12 mouse cellular contexts compared by ENCODE assay signal in genomic region chr10:108443931-108444876, GRCm38 (mm10).
DNase-seq lines count a peak whose midpoint lies in the region; ATAC-seq lines count a peak whose summit lies in the region.
"Had no signal": no experiment of that assay in that cellular context is flagged by ENCODE, and none has a peak within 500 bp of the region (broad histone marks: within the 10 kb centered on the region; RNA-seq: fewer than 3 reads in every experiment).

No protein-coding gene starts in this region.

- peak; percentile 40; the same call in 1 of the 2 replicates for ATAC-seq in heart, embryonic 11.5 days (replicated peaks; ENCODE audit: insufficient number of reproducible peaks, low FRiP score, low TSS enrichment)
- peak; percentile 80 for ATAC-seq in hindbrain, embryonic 12.5 days (ENCODE audit: low FRiP score)
- no peak for ATAC-seq in megakaryocyte progenitor cell, adult 5-6 weeks (replicated peaks; ENCODE audit: poor library complexity)
- ATAC-seq: CD4-positive, CD25-positive, alpha-beta regulatory T cell, adult 4 months had no signal

- H3K4me2 ChIP-seq in heart, embryonic 11.5 days: peak overlapping the region; percentile 29
- peak overlapping the region; percentile 22; the same call in 1 of the 2 replicates for H3K4me2 ChIP-seq in hindbrain, embryonic 12.5 days (replicated peaks)

- H3K27me3 ChIP-seq in heart, embryonic 11.5 days (ENCODE audit: control insufficient read depth, insufficient read depth, low read length): no peaks in the 10 kb centered on the region
- H3K27me3 ChIP-seq in hindbrain, embryonic 12.5 days: peaks cover 6% of the 10 kb centered on the region; the same call in 1 of the 2 replicates

- no peak overlapping the region for H3K9ac ChIP-seq in heart, embryonic 11.5 days (ENCODE audit: low read depth, low read length)
- H3K9ac ChIP-seq in hindbrain, embryonic 12.5 days: no peak overlapping the region

- H3K36me3 ChIP-seq in heart, embryonic 11.5 days (ENCODE audit: control insufficient read depth, insufficient read depth, low read length): no peaks in the 10 kb centered on the region
- H3K36me3 ChIP-seq in hindbrain, embryonic 12.5 days: no peaks in the 10 kb centered on the region

- 54% methylated on average over 19 of the region's 19 CpGs for WGBS in heart, embryonic 11.5 days (ENCODE audit: insufficient replicate concordance)
- 41% methylated on average over 19 of the region's 19 CpGs for WGBS in hindbrain, embryonic 12.5 days

- peaks cover 26% of the 10 kb centered on the region for H3K4me1 ChIP-seq in heart, embryonic 11.5 days (ENCODE audit: control insufficient read depth, insufficient read depth, low read length)
- peaks cover 16% of the 10 kb centered on the region for H3K4me1 ChIP-seq in hindbrain, embryonic 12.5 days

- peak overlapping the region; percentile 78 for H3K27ac ChIP-seq in heart, embryonic 11.5 days (ENCODE audit: low read depth, low read length)
- no peak overlapping the region for H3K27ac ChIP-seq in hindbrain, embryonic 12.5 days

- H3K9me3 ChIP-seq in heart, embryonic 11.5 days (replicated peaks; ENCODE audit: control insufficient read depth, low read length): no peaks in the 10 kb centered on the region
- H3K9me3 ChIP-seq in hindbrain, embryonic 12.5 days (replicated peaks): no peaks in the 10 kb centered on the region

- no peak for DNase-seq in heart, adult 8-10 months (ENCODE audit: low spot score)
- DNase-seq in R1 (ENCODE audit: low read depth, low spot score): peak; percentile 66
- DNase-seq in kidney, postnatal 10 days: peak; percentile 29
- DNase-seq in thymus, postnatal 4 days: no peak
- DNase-seq in left cerebral cortex, adult 18-20 months (ENCODE audit: low spot score in 2 of 2): no peak
- DNase-seq: cerebellum, adult 9-11 months; layer of hippocampus, postnatal 36 days; lung, postnatal 14 days had no signal

- H3K4me3 ChIP-seq in heart, embryonic 11.5 days (ENCODE audit: low read depth, low read length): no peak overlapping the region
- no peak overlapping the region for H3K4me3 ChIP-seq in hindbrain, embryonic 12.5 days

Comparison
In these comparisons a context has a peak if more than half of its experiments do, and no peak if none do; other contexts are left out.
1. DNase-seq: peak in R1 (single experiment) and kidney, postnatal 10 days (single experiment); none in heart, adult 8-10 months (single experiment), thymus, postnatal 4 days (single experiment) and left cerebral cortex, adult 18-20 months (0 of 2).